Mouse (Mus musculus): Measurements from ENCODE around the gene Neil1.

Neil1 gene

DNA sequence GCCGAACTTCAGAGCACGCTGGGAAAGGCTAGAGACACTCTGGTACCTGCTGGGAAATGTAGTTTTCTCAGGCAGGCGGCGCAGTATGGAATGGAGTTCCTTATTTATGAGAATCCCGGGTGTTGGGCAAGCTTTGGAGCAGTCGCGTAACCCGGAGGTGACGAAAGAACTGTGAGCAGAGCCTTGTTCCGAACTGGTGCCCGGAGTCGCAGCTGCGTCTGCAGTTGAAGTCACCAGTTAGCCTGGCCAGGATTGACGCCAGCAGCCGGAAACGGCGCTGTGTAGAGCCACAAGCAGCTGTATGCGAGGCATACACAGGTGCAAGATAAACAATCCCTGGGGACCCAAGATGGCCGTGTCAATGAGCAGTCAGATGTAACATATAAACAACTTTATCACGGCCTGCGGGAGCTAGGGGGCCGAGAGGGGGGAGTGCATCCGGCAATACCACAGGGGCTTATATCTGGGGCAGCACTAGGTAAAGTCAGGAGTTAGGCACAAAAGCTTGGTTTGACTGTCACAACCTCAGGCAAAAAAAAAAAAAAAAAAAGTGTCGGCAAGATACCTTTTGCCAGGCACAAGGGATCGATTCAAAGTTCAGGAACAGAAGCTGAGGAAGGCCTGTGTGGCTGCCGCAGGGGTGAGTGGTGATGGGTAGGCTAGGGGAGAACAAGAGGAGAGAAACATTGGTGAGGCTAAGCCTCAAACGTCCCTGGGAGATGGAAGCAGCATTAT, at the start of gene Neil1:
Gene Neil1 (minus strand): TSS at position 162 of the 735 bp plus-strand sequence.
- DNase-seq, result peak; percentile 84

DNA sequence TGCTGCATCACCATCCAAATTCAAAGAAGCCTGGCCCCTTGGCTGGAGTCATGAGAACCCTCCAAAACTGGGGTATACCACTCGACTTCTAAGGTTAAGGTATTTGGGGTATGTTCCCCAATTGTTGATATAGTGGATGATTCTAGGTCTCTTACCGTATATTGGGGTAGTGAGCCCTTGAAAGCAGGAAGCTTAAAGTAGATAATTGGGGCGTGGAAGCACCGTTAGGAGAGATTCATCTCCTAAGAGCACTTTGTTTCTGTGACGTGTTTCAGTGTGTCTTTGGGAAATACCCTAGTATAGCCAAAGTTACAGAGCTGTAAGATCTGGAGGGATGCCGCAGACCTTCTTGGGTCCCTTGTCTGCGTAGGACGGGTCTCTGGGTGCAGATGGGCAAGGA, 49.3 kb upstream of the Neil1 start:
- no peak for DNase-seq

DNA sequence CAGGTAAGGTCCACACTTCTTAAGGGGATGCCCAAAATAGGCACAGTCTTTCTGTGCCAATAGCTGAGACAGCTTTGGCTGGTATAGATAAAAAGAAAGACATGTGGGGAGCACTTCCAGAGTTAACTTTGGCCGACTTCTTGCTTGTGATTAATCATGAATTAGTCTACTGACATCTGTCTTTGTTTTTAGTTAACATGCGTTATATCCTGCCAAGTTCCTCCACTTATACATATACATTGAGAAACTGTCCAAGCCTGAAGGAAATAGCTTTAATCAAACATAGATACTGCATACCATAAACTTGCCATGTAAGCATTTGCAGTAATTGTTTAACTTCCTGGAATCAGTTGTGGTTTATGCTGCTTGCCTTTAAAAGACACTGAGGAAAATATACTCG, 48.6 kb upstream of the Neil1 start:
- no peak for DNase-seq

DNA sequence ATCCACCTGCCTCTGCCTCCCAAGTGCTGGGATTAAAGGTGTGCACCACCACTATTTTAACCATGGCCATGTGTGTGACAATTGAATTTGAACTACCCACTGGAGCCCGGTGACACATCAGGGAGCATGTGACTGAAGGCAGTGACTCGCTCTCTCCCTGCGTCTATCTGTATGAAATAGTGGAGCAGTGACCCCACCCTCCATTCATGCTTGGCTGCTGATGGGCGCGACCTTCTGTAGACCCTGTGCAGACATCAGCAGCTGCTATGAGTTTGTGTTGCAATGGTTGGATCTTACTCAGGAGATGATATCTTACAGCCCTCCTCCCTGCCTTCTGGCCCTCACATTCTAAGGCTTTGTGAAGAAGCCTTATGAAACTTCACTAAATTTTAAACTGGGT, 20.3 kb upstream of the Neil1 start:
- DNase-seq, result no peak

- DNase-seq, result no peak
These were observed 18.1 kb upstream of the Neil1 start for GRCm38 (mm10) chr9:57166173-57166572.

- DNase-seq, result no peak
These were observed 15.0 kb upstream of the Neil1 start for GRCm38 (mm10) chr9:57163137-57163536.

DNA sequence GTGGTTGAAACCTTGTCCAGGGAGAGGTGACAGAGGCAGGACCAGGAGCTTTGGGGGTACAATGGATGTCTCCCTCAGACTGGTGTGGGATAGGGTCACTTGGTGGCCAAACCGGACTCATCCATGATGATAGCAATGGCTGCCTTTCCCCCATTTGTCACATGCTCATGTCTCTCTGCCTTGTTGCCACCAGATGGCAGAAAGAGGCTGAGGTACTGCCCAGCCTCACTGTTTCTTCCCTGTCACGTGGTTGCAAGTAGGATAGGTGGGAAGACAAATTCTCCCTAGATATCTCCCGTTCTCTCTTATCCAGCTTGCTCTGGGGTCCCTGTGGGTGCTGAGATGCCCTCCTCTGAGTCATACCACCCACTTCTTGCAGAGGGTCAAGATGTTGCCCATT, 14.4 kb upstream of the Neil1 start:
- no peak for DNase-seq

DNA sequence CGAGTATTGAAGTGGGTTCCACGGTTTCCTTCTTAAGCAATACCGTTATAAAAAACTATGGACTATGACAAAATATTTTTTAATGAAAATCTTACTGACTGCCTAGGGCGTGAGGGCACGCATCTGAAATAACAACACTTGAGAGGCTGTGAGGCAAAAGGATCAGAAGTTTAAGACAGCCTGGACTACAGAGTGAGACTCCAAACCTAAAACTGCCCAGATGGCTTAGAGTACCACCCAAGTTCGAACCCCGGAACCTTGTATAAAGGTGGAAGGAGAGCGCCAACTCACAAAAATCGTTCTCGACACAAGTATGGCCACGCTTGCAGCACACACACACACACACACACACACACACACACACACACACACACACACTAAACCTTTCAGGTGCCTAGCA, 10.4 kb upstream of the Neil1 start:
- no peak for DNase-seq

- peak; percentile 96 for DNase-seq
These were observed 9.9 kb upstream of the Neil1 start, which contains the start of gene Commd4 for GRCm38 (mm10) chr9:57158013-57158470. TSS of gene Commd4 (minus strand) at chr9:57158331.

DNA sequence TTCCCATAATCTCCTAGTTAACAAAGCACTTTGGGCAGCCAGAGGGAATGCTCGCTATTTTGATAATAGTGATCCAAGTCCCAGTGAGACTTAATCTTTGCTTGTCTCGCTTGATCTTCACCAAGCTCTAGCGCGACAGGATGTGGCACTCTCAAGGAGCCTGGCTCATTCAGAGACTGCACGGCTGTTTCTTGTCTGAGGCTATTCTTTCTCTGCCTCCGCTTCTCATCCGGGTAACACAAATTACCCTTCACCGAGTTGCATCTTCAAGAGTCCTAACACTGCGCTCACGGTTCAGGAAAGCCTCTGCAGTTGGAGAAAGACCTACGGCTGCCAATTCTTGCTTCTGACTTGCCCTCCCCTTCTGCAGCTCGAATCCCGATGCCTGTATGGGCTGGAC, 9.4 kb upstream of the Neil1 start:
- no peak for DNase-seq

DNA sequence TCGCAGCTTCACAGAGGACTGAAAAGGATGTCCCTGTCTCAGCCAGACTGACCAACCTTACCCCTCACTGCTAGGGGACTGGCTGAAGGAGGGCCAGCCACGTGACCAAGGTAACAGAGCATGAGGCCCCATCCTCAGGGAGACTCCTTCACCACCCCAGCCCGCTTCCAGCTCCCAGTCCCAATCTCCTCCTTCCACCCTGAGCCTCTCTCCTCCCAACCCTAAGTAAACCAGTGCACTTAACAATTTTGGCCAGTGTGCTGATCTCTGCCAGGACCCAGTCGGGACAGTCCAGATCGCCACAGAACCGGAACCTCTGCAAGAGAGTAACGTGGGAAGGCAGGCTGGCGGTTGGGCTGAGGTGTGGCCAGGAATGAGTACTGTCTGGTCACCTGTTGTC, 8.7 kb upstream of the Neil1 start:
- no peak for DNase-seq

- no peak for DNase-seq
These were observed 8.3 kb upstream of the Neil1 start for GRCm38 (mm10) chr9:57156383-57156782.

DNA sequence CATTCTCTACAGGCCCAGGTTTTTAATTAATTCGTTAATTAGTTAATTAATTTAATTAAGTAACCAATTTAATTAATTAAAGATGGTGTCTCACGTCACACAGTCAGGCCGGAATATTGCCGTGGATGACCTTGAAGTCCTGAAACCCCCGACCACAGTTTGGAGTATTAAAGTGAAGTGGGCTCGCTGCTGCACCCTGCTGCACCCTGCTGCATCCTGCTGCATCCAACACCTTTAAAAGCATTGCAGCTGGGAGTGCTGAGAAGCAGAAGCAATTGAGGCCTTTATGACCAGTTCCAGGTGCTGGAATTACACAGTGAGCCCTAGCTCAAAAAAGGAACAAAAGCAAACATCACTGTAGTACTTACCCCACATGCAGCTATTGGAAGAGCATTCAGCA, 4.2 kb upstream of the Neil1 start:
- no peak for DNase-seq

- no peak for DNase-seq
These were observed 2.1 kb upstream of the Neil1 start for GRCm38 (mm10) chr9:57150192-57150591.

DNA sequence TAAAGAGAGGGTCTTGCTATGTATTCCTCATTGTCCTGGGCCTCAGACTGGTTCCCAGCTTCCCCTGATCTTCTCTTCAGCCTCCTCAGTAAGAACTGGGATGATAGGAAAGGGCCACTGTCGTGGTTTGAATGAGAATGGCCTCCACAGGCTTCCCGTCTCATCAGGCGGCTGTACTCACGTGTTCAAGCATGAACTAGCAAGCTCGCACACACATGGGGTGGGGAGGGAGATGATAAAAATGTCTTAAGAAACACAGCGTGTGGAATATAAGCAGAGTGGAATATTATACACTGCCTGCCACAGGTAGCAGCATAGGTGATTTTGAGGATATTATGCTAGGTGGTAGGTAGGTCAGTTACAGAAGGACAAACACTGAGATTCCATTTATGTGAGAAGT, 916 bp upstream of the Neil1 start:
- DNase-seq, result no peak

GRCm38 (mm10) chr9:57147205-57148143, 631 bp downstream of the Neil1 start:
- DNase-seq, result no peak

- DNase-seq, result no peak
These were observed 1.5 kb downstream of the Neil1 start for GRCm38 (mm10) chr9:57146451-57147066.

DNA sequence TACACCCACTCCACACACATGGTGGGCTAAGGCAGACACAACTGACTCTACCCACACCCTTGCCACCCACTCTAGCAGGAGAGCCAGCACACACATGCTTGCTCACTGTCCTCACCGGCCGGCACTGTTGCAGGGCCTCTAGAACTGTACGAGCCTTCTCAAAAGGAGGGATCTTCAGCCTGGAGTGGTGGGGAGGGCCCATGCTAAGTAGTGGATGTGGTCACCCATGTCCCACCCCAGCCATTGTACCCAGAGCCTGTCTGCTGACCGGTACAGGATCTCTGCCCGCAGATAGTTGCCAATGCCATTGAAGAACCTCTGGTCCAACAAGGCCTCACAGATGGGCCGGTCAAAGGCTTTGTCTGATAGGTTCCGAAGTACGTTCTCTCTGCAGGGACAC, 3.3 kb downstream of the Neil1 start:
- DNase-seq, result no peak

DNA sequence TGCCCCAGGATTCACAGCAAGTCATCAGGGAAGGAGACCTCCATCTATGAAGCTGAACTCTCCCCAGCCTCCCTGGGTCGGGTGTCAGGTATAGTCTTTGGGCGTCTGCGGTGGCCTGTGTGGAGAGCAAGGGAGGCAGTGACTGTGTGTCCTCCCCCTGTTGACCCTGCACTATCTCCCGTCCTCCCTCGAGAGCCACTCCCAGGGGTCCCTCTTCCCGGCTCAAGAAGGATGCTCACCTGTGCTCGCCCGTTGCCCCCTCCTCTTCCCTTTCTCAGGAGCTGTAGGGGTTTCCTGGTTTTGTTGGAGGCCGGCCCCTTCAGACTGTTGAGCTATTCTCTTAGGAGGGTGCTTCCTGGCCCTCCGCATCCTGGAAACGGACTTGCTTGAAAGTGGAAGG, 4.9 kb downstream of the Neil1 start:
- no peak for DNase-seq

DNA sequence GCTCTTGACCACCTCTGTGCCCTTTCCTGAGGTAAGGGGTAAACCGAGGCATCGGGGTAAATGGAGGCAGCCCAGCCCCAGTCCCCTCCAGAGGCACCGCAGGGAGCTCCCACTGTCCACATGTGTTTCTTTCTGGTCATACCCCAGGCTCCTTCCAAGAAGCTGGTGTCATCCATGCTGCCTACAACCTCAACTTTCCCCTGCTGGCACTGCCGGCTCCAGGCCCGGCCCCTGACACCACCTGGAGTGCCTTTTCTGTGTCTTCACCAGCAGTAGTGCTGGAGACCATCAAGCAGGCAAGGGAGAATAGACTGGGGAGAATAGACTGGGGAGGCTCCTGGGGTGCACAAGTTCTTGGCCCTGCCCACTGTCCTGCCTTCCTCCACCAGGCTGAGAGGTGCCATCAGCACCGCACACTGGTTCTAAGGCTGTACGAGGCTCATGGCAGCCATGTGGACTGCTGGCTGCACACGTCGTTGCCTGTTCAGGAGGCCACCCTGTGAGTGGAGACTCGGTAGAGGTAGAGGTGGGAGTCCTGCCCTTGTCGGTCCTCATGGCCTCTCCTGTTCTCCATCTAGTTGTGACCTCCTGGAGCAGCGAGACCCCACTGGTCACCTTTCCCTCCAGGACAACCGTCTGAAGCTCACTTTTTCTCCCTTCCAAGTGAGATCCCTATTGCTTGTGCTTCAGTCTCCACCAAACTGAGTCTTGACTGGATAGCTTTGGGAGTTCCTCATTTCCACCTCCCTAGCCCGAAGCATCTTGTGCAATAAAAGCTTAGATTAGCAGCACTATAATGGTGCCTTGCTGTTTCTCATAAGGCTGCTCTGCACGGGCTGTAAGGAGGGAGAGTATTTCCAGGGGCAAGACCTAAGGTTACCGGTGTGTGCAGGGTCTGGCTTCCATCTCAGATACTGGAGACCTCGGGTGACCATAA, 6.4 kb downstream of the Neil1 start:
- no peak for DNase-seq

DNA sequence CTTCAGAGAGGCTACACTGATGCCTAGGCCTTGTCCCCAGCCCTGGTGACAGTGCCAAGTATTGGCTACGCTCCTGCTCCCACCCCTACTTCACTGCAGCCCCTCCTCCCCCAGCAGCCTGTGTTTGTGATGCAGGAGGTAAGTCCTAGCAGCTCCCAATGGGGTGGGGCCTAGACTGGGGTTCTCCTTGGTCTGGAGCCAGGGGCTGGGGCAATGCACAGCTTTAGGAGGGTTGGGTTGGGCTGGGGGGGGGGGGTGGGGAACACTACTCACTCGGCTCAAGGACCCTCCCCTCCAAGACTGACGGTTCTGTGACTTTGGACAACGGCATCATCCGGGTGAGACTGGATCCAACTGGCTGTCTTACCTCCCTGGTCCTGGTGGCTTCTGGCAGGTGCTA, 8.5 kb downstream of the Neil1 start:
- no peak for DNase-seq

- DNase-seq, result no peak
These were observed 9.0 kb downstream of the Neil1 start for GRCm38 (mm10) chr9:57139110-57139509.

Data from lung, postnatal 14 days (tissue).